Mouse (Mus musculus): Measurements from ENCODE around the gene Stbd1.

DNA sequence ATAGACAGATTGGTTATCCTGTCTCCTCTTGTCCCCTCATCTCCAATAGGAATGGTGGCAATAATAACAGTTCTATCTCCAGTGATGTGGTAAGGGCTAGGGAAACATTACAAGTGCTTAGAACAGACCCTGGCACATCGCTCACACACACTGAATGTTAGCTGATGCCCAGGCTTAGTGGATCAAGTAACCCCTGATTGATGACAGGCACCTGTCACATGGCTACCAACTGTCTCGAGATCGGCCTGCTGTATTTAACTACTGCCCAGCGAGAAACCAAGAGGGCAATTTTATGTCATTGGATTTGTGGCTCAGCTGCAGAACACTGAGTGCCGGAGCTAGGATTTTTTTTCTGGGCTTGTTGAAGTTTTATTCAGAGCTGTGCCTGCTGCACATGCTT, 7.8 kb upstream of the Stbd1 start:
- TF ChIP-seq CTCF (IDR thresholded peaks at IDR 0.05) (no peak), EP300 (IDR thresholded peaks at IDR 0.05; ENCODE audit: insufficient read depth, low read depth, low read length) (no peak)

All from heart, adult 2 months (tissue).